Mouse (Mus musculus): ENCODE measurements around the gene Dnajb13.

Gene Dnajb13

GRCm38 (mm10) chr7:100514573-100514972, at the start of gene Dnajb13:
Dnajb13 (minus strand) TSS chr7:100514960.
- no peak for DNase-seq

DNA sequence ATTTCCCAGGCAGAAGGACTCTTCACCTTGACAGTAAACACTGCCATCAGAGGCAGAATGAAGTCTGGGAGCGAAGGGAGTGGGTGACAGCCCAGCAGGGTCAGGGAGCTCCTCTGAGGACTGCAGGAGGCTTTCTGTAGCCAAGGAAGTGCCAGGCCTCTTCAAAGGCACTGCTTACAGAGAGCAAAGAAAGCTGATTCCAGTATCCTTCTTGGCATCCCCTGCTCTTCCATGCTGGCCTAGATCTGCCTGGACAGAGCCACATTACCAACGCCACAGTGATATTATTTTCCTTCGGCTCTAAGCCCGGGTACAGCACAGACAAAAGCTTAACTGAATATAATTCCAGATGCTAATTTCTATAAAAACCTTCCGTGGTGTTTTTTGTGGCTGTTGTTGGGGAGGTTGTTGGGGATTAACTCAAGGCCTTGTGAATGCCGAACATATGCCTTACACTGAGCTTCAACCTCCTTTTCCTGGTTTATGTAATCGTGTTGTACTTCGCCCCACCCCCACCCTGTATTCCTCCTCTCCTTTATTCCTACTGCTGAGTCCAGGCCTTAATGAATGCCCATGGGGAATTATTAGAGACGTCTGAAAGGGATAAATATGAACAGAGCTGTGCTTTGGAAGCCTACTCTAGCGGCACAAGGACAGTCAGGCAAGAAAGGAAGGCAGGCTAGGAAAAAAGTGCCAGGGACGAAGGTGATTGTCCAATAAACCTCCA, 47.3 kb upstream of the Dnajb13 start:
- DNase-seq: no peak

DNA sequence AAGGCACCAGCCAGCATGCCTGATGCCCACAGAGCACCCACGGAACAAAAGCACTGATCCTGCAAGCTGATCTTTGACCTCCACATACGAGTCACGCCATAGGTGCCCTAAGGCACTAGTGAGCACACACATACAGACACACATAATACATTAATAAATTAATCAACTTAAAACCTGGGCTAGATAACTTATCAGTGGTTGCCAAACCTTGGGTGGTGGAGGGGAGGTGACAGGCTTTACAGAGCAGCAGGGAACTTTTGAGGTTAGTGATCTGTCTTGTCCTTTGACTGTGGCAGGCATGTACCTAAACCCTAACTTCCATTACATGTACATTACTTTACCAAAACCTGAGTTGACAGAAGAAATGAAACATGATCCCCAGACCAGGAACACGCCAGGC, 44.6 kb upstream of the Dnajb13 start:
- no peak for DNase-seq

DNA sequence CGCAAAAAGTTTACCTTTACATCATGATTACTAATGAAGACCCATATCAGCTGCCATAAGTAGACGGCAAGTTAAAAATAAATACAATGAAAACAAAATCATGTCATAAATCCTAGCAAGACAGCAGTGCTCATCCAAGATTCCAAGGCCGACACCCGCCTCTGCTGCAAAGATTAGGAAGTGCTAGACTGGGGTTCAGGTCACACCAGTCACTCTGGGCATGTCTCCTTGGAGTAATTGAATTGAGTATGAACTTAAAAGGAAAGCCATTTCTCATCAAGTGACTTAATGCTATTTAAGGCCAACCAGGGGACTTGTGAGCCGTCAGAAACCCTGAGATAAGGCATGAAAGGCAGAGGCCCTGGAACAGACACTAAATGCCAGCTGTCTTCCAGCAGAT, 42.5 kb upstream of the Dnajb13 start:
- no peak for DNase-seq

DNA sequence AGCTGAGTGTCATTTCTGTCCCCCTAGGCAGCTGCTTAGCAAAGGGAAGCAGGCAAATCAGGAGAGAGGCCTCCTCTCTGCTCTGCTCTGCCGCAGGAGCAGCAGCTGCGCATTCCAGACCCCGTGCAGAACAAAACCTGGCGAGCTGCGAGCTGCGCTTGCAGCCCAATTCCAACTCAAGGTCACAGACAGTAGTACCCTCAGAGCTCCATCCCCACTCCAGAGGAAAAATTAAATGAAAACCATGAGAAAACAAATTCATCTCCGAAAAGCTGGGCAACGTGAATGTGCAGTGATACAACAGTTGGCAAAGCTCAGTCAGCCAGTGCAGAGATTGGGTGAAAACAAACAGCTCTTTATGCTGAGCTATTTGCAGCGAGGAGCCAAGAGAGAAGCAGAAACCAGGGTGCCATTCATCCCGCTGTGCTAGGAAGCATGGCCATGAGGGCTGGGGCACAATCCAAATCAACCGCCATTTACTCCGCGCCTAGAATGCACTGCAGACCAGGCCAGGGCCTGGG, 40.7 kb upstream of the Dnajb13 start:
- DNase-seq: peak; percentile 51 to 52

DNA sequence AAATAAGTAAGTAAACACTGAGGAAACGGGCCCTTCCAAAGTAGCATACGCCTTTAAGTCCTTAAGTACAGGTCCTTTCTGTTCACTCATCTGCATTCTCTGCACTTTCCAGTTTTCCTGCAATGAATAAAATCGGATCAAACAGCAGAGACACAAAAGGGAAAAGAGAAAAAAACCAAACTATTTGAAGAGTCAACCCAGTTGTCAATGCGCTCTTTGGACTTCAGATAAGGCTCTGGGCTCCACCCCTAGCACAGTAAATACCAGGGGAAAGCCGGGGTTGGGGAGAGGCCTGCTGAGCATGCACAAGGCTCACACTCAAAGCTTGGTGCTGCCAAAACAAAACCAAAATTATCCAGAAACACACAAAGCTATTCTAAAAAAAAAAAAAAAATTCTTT, 40.2 kb upstream of the Dnajb13 start:
- no peak for DNase-seq

- peak; percentile 40 to 45 for DNase-seq
These were observed 35.7 kb upstream of the Dnajb13 start for GRCm38 (mm10) chr7:100550338-100551007.

DNA sequence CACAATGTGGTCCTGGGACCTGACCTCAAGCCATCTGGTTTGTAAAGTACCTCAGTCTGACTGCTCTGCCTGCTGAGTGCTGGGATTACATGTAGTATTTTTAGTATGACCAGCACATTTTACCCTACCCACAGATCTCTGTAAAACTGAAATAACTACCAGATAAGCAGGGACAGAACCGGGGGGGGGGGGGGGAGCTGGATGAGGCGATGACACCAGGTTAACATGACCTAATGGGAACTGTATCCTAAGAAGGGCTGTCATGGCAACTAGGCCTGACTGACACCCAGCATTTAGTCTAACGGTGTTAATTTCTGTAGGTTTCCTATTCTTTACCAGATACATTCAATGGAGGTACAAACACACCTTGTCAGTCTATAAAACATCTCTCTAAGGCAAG, 35.0 kb upstream of the Dnajb13 start:
- DNase-seq: no peak

- no peak for DNase-seq
These were observed 32.9 kb upstream of the Dnajb13 start for GRCm38 (mm10) chr7:100547631-100548030.

DNA sequence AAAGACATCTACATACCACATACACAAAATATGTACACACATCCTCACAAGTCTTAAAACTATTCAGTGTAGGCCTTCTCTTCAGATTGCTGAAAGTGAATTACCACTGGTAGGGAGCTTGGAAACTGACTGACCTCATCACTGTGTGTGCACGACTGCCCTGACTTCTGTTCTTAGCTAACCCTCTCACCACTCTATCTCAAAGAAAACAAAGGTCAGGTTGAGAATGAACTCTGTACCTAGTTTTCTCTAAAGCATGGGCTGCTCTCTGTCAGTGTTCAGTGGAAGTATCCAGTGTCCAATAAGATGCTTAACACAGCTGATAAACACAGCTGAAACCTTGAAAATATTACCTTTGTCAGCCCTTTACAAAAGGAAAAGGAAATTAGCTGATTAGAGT, 29.7 kb upstream of the Dnajb13 start:
- DNase-seq: no peak

- DNase-seq: no peak
These were observed 24.8 kb upstream of the Dnajb13 start for GRCm38 (mm10) chr7:100539516-100539915.

GRCm38 (mm10) chr7:100537519-100537902, 22.8 kb upstream of the Dnajb13 start:
- no peak for DNase-seq

GRCm38 (mm10) chr7:100536804-100537518, 22.2 kb upstream of the Dnajb13 start, which contains the start of gene Coa4:
Coa4 (plus strand) TSS chr7:100537071.
- peak; percentile 94 for DNase-seq

- DNase-seq: no peak
These were observed 21.1 kb upstream of the Dnajb13 start for GRCm38 (mm10) chr7:100535831-100536230.

DNA sequence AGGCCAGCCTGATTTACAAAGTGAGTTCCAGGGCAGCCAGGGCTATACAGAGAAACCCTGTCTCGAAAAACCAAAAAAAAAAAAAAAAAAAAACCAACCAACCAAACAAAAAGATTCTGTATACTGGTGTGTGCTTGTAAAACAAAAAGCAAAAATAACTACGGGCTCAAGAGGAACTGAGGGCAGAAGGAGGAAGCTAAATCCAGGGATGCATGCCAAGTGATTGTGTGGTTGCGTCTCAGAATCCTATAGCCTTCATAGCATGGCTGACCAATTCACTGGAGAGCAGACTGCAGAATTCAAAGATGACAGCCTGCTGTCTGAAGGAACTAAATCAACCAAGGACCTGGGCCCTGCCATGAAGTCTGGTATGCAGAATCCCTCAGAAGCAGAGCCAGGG, 19.5 kb upstream of the Dnajb13 start:
- DNase-seq: no peak

- DNase-seq: no peak
These were observed 18.7 kb upstream of the Dnajb13 start for GRCm38 (mm10) chr7:100533503-100533902.

GRCm38 (mm10) chr7:100530766-100531165, 16.0 kb upstream of the Dnajb13 start:
- no peak for DNase-seq

DNA sequence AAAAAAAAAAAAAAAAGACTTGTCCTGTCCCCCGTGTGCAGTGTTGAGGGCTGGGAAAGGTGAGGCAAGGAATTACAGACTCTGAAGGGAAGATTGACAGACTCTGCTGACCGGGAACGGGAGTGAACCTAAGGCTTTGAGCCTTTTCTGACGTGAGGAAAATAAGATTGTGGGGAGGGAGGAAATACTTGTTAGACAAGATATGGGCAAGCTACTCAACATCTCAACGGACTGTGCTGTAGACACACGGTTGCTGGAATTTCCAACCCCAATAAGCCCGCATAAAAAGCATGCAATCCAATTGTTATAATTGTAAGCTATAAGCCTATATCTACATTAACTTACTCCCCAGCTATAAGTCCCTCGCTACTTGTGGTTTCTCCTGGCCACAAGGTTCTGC, 9.9 kb upstream of the Dnajb13 start:
- DNase-seq: no peak

GRCm38 (mm10) chr7:100522222-100522621, 7.5 kb upstream of the Dnajb13 start:
- DNase-seq: no peak

DNA sequence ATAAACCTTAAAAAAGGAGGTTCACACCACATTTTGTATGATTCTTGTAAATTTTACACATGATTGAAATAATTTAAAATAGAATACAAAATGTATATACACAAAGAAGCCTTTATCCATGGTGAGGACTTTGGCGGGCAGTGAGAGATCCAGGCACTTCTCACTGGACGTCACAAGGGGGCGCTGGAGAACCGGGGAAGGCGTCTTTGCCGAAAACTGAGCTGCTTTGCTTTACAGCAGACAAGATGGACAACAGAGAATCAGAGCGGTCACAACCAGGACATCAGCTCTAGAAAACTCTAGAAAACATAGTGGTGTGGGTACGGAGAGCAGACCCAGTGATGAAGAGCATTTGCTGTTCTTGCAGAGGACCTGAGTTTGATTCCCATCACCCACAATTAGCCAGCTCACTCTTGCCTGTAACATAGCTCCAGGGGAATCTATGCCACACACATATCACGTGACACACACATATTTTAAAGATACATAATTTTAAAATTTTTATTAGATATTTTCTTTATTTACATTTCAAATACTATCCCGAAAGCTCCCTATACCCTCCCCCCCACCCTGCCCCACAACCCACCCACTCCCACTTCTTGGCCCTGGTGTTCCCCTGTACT, 6.0 kb upstream of the Dnajb13 start:
- peak; percentile 90 to 94 for DNase-seq

- DNase-seq: no peak
These were observed 5.4 kb upstream of the Dnajb13 start for GRCm38 (mm10) chr7:100520204-100520603.

DNA sequence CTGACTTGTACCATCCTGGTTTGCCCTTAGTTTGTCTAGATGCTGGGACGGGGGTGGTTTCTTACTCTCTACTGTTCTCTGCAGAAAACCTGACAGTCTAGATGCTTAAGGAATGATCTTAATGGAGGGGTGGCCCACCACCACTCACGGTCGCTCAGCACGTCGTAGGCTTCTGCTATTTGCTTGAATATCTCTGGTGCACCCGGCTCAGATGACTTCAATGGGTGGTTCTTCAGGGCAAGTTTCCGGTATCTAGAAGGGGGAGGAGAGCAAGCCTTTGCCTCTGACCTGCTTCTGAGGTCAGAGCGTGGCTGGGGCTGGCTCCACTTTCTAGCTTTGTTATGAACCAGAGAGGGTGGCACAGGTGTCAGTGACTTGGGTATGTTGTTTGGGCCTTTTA, 3.2 kb downstream of the Dnajb13 start:
- no peak for DNase-seq

DNA sequence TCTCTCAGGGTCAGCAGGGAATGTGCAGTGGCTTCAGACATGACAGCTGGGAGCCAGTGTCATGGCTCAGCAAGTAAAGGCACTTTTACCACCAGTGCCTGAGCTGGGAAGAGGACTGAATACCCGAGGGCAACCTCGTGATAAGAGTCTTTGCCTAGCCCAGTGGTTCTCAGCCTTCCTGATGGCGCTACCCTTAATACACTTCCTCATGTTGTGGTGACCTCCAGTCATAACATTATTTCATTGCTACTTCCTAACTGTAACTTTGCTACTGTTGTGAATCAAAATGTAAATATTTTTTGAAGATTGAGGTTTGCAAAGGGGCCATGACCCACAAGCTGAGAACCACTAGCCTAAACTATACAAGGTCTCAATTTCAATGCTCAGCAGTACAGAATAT, 6.1 kb downstream of the Dnajb13 start:
- no peak for DNase-seq
